Mouse (Mus musculus) C2C12 (cell line): Measurements from ENCODE around the gene Lrch3.

ENCODE experiments used
- CEBPB ChIP-seq: IDR thresholded peaks from one replicate; pipeline ENCODE4 v1.6.1; 2011; ENCODE audit warnings: low read depth, mild to moderate bottlenecking, control low read depth, moderate library complexity
- CTCF ChIP-seq: IDR thresholded peaks from one replicate; pipeline ENCODE4 v1.5.1; 2011; ENCODE audit not compliant: control insufficient read depth, insufficient read depth, insufficient read length
- MAX ChIP-seq: IDR thresholded peaks from one replicate; pipeline ENCODE4 v1.6.1; 2011; ENCODE audit warnings: mild to moderate bottlenecking, control low read depth
- MYOD1 ChIP-seq: IDR thresholded peaks from one replicate; pipeline ENCODE4 v1.6.1; 2011; ENCODE audit warnings: low read depth; ENCODE audit not compliant: control insufficient read depth, insufficient read length
- MYOG ChIP-seq: IDR thresholded peaks from one replicate; pipeline ENCODE4 v1.6.1; 2011; ENCODE audit not compliant: control insufficient read depth, insufficient read length; ENCODE audit errors: extremely low read depth

DNA sequence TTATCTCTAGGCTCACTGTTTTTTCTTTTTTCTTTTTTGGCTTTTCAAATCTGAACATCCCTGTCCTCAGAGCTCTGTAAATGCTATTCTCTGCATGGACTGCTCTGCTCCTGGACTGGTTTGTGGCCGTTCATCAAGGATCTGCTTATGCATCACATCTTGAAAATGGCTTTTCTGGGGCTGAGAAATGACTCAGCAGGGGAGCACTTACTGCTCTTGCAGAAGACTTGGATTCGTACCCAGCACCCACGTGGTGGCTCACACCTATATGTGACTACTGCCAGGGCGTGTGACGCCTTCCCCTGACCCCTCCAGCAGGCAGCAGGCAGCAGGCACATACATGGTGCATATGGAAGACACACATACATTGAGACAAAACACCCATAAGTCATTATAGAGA is 78.3 kb downstream of the Lrch3 start:
- TF ChIP-seq CTCF (no peak), MAX (no peak), MYOG (no peak), CEBPB (no peak), MYOD1 (no peak)
